Mouse (Mus musculus) thymus, adult 2 months (tissue): ENCODE data around the gene Izumo2.

Source experiments
- CTCF ChIP-seq: fragments of 200-500 bp; IDR thresholded peaks from 2 replicates; pipeline ENCODE4 v1.5.1; 2012; ENCODE audit warnings: mild to moderate bottlenecking, control low read depth, low read length, moderate library complexity, borderline replicate concordance; ENCODE audit not compliant: control insufficient read depth, poor library complexity, insufficient read depth; ENCODE audit errors: extremely low read depth
- POLR2A ChIP-seq: fragments of 200-500 bp; IDR thresholded peaks from 2 replicates; pipeline ENCODE4 v1.6.1; 2012; ENCODE audit warnings: mild to moderate bottlenecking, low read length, control low read depth, moderate library complexity; ENCODE audit not compliant: control insufficient read depth, poor library complexity, insufficient read depth; ENCODE audit errors: extremely low read depth

- peak; percentile 20; the same call in 1 of the 2 replicates for TF ChIP-seq POLR2A
- peak; percentile 91 for TF ChIP-seq CTCF
Measured at GRCm38 (mm10) chr7:44745076-44745475, 36.5 kb downstream of the Izumo2 start.
